In genomic region chr8:83408496-83408895, GRCm38 (mm10) we compare ENCODE assay signal across 16 mouse cellular contexts. TPM values are rescaled to one million over a fixed set of nuclear protein-coding genes. Genes with fewer than 3 reads are reported as not detected.
"Had no signal": no experiment of that assay in that cellular context is flagged by ENCODE, and none has a peak within 500 bp of the region (broad histone marks: within the 10 kb centered on the region; RNA-seq: fewer than 3 reads in every experiment).

No protein-coding gene starts in this region.

- DNase-seq: retina, postnatal 1 day; right cerebral cortex, adult 18-20 months; right cerebral cortex, postnatal 14 days; right cerebral cortex, postnatal 25 days; right cerebral cortex, postnatal 4 days; spleen, adult 18-20 months; thymus, adult 18-20 months; thymus, adult 2 months; thymus, postnatal 14 days; thymus, postnatal 25 days; thymus, postnatal 36 days; thymus, postnatal 4 days had no signal

- H3K9me3 ChIP-seq: neural tube, embryonic 15.5 days; stomach, embryonic 15.5 days had no signal

- H3K4me3 ChIP-seq: neural tube, embryonic 15.5 days; stomach, embryonic 15.5 days had no signal

- H3K27me3 ChIP-seq: neural tube, embryonic 15.5 days; stomach, embryonic 15.5 days had no signal

- H3K4me1 ChIP-seq: neural tube, embryonic 15.5 days; stomach, embryonic 15.5 days had no signal

- H3K36me3 ChIP-seq: neural tube, embryonic 15.5 days; stomach, embryonic 15.5 days had no signal

RNA-seq across cellular contexts. Expression of gene Clgn, which starts 18.8 kb away (rescaled TPM):
- total RNA-seq: neutrophil, adult 5-6 weeks had no signal
- polyA plus RNA-seq: small intestine, adult 2 months had no signal
